Mouse (Mus musculus): Measurements from ENCODE around the gene Ppp2r1a. TPM values are rescaled to one million over a fixed set of nuclear protein-coding genes. Genes with fewer than 3 reads are reported as not detected.

Gene Ppp2r1a
- 109 and 120 TPM in 2 replicates for total RNA-seq (2017)

GRCm38 (mm10) chr17:20944985-20945891, at the start of gene Ppp2r1a:
Ppp2r1a (plus strand) TSS chr17:20945311.
- ATAC-seq (ENCODE audit: extremely low read depth, insufficient number of reproducible peaks, low FRiP score, poor library complexity, severe bottlenecking) = peak; percentile 93

GRCm38 (mm10) chr17:20904991-20905390, 40.1 kb upstream of the Ppp2r1a start, which contains the start of gene Vmn1r231:
Vmn1r231 (minus strand) TSS chr17:20905091.
- no peak for ATAC-seq (ENCODE audit: extremely low read depth, insufficient number of reproducible peaks, low FRiP score, poor library complexity, severe bottlenecking)

GRCm38 (mm10) chr17:20919614-20920013, 25.5 kb upstream of the Ppp2r1a start, which contains the start of gene Vmn1r232:
Vmn1r232 (minus strand) TSS chr17:20919714.
- no peak for ATAC-seq (ENCODE audit: extremely low read depth, insufficient number of reproducible peaks, low FRiP score, poor library complexity, severe bottlenecking)

DNA sequence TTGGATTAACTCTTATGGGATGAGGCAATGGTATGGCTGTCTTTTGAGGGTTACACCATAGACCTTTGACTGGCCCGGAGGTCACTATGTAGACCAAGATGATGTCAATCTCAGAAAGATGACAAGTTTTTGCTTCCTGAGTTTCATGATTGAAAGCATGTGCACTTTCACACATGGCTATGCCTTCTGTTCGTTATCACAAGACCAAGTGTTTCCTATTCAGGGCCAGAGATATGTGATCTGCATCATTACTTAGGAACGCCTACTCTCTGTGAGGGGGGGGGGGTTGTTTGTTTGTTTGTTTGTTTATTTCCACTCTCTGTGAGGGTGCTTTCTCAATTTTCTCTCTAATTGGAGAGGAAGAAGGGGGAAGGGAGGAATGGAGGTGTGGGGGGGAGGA, 885 bp upstream of the Ppp2r1a start:
- no peak for ATAC-seq (ENCODE audit: extremely low read depth, insufficient number of reproducible peaks, low FRiP score, poor library complexity, severe bottlenecking)

- ATAC-seq (ENCODE audit: extremely low read depth, insufficient number of reproducible peaks, low FRiP score, poor library complexity, severe bottlenecking) = no peak
Measured at GRCm38 (mm10) chr17:20946026-20946565, 985 bp downstream of the Ppp2r1a start.

GRCm38 (mm10) chr17:20946636-20947035, 1.5 kb downstream of the Ppp2r1a start:
- ATAC-seq (ENCODE audit: extremely low read depth, insufficient number of reproducible peaks, low FRiP score, poor library complexity, severe bottlenecking) = no peak

DNA sequence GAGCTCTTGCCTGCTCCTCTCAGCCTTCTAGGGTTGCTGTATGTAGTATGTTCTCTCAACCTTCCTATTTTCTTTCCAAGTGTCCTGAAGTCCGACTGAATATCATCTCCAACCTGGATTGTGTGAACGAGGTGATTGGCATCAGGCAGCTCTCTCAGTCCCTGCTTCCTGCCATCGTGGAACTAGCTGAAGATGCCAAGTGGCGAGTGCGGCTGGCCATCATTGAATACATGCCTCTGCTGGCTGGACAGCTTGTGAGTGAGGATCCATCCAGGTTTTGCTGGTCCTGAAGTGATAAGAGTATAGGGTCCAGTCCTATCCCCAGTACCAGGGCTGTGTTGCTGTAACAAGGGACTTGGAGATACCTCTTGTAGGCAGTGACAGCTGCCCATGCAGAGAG, 15.3 kb downstream of the Ppp2r1a start:
- no peak for ATAC-seq (ENCODE audit: extremely low read depth, insufficient number of reproducible peaks, low FRiP score, poor library complexity, severe bottlenecking)

DNA sequence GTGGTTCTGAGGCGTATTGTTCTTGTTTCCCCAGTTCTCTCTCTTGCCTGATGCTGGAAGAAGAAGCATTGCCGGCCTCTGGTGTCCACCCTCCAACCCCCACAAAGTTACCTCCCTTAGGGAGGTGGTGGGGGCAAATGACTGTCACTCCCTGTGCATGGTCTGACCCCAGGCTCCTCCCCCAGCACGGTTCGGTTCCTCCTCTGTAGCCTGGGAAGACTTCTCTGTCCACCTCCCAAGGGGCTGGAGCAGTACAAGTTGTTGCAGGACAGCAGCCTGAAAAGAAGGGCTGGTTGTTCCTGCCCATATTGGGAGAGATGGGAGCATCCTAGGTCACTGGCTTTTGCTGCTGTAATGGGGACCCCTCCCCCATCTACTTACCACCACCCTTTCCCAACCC, 20.3 kb downstream of the Ppp2r1a start:
- ATAC-seq (ENCODE audit: extremely low read depth, insufficient number of reproducible peaks, low FRiP score, poor library complexity, severe bottlenecking) = no peak

GRCm38 (mm10) chr17:20966681-20967080, 21.6 kb downstream of the Ppp2r1a start:
- ATAC-seq (ENCODE audit: extremely low read depth, insufficient number of reproducible peaks, low FRiP score, poor library complexity, severe bottlenecking) = no peak

DNA sequence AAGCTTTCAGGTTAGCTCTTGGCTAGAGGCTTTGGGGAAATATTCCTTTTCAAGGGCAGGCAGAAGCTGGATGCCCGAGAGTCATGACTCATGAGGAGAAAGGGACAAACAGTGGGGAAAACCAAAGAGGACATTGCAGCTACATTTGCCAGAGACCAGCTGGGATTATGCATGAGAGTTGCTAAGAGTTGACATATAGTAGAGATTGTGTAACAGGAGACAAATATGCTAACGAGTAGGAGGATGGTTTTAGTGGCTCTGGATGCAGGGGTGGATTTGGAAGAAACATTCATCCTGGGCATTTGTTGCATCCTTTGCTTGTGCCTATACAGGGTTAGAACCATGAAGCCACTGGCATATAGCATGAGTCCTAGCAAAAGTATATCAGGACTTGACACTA, 48.6 kb downstream of the Ppp2r1a start:
- no peak for ATAC-seq (ENCODE audit: extremely low read depth, insufficient number of reproducible peaks, low FRiP score, poor library complexity, severe bottlenecking)

DNA sequence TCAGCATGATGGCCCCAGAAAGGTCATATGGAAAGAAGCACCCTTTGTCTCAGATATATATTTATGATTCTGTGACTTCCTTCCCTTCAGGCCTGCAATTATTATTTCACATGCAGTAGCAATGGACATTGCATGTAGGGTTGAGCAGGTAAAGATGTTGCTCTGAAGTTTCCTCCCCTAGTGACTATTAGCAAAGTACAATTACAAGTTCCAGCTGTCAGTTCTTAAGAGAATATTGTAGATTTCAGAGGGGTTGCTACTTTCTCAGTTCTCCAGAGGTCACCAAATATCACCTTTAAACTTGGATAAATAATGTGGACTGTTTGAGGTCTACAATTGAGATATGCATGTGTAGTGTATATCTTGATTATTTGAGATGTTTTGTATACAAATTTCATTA, 51.3 kb downstream of the Ppp2r1a start, which contains the start of gene Vmn1r233:
TSS of gene Vmn1r233 (minus strand) at position 101 of the 400 bp plus-strand sequence.
- ATAC-seq (ENCODE audit: extremely low read depth, insufficient number of reproducible peaks, low FRiP score, poor library complexity, severe bottlenecking) = no peak

DNA sequence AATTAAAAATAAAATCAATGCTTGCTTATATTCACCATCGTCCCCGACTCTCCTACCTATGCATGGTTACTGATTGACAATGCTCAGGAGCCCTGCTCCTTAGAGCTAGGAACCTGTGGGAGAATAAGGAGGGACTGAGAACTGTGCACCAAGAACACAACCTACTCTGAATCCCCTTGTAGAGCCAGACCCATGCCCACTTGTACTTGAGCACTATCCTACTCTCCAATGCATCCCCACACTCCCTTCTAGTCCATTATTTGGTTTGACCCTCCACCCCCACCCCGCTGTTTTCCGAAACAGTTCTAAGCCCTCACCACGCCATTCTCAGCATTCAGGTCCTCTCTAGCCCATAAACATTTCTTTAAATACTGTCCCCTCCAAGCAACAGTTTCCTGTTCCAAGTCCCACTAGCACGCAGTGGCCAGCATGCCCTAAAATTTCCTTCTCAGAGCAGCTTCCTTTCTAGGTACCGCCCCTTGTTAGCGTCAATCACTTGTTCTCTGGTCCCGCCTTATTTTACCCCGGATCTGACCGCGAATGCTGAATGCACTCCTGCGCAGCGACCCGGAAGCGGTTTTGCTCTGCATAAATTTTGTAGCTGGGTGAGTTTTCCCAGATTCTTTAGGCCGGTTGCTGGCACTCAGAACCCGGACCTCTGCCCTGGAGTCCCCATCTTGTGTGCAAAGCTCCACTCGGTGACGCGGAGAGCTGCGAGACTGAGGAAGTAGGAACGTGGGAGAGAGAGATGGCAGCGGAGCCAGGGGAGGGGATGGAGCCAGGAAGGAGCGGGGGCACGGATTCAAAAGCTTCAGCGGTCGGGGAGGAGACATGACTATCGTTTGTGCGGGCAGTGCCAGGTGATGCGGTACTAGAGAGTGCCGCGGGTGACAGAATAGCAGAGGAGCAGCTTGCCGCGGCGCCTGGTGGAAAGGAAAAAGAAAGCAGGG, 63.5 kb downstream of the Ppp2r1a start, which contains the start of gene Zfp160:
TSS of gene Zfp160 (plus strand) at position 522 of the 950 bp plus-strand sequence.
- ATAC-seq (ENCODE audit: extremely low read depth, insufficient number of reproducible peaks, low FRiP score, poor library complexity, severe bottlenecking) = peak; percentile 95

GRCm38 (mm10) chr17:21009726-21010125, 64.6 kb downstream of the Ppp2r1a start:
- no peak for ATAC-seq (ENCODE audit: extremely low read depth, insufficient number of reproducible peaks, low FRiP score, poor library complexity, severe bottlenecking)

Other genes with a start within 250 kb of the Ppp2r1a start
- gene Vmn1r227, start 215.5 kb upstream of the Ppp2r1a start, total RNA-seq (2017) = 0.37 TPM in 1 of 2 replicates, not detected in the other
- gene Vmn1r228, start 159.2 kb upstream of the Ppp2r1a start, total RNA-seq (2017) = 0.12 TPM in 1 of 2 replicates, not detected in the other
- 0.12 TPM in 1 of 2 replicates, not detected in the other for gene Vmn1r229, start 133.8 kb upstream of the Ppp2r1a start, total RNA-seq (2017)
- gene Vmn1r230, start 104.9 kb upstream of the Ppp2r1a start, total RNA-seq (2017) = 0.12 TPM in 1 of 2 replicates, not detected in the other
- gene Vmn1r231, start 40.2 kb upstream of the Ppp2r1a start, total RNA-seq (2017) = not detected in 2 replicates
- gene Vmn1r232, start 25.6 kb upstream of the Ppp2r1a start, total RNA-seq (2017) = not detected in 2 replicates
- gene Vmn1r233, start 51.2 kb downstream of the Ppp2r1a start, total RNA-seq (2017) = not detected in 2 replicates
- gene Zfp160, start 63.6 kb downstream of the Ppp2r1a start, total RNA-seq (2017) = 19.4 and 19.8 TPM in 2 replicates